Comparison of ENCODE assay signal across 17 mouse cellular contexts in genomic region chr4:22378516-22378915, GRCm38 (mm10).
"Had no signal": no experiment of that assay in that cellular context is flagged by ENCODE, and none has a peak within 500 bp of the region (broad histone marks: within the 10 kb centered on the region; RNA-seq: fewer than 3 reads in every experiment).

No protein-coding gene starts in this region.

- H3K4me2 ChIP-seq: lung, embryonic 15.5 days; midbrain, embryonic 11.5 days; midbrain, embryonic 13.5 days; midbrain, embryonic 15.5 days; neural tube, embryonic 13.5 days; stomach, embryonic 15.5 days had no signal

- H3K9ac ChIP-seq: lung, embryonic 15.5 days; midbrain, embryonic 13.5 days; midbrain, embryonic 15.5 days; neural tube, embryonic 13.5 days; stomach, embryonic 15.5 days had no signal

- H3K9me3 ChIP-seq: lung, embryonic 15.5 days; megakaryocyte, embryonic 14.5 days; midbrain, embryonic 13.5 days; midbrain, embryonic 15.5 days; neural tube, embryonic 13.5 days; stomach, embryonic 15.5 days had no signal

- H3K36me3 ChIP-seq: lung, embryonic 15.5 days; midbrain, embryonic 15.5 days had no signal

- ATAC-seq: lung, postnatal 0 days; midbrain, embryonic 13.5 days; midbrain, embryonic 15.5 days had no signal

- H3K4me3 ChIP-seq: lung, embryonic 15.5 days; megakaryocyte, embryonic 14.5 days; midbrain, embryonic 13.5 days; midbrain, embryonic 15.5 days; neural tube, embryonic 13.5 days; stomach, embryonic 15.5 days had no signal

- H3K4me1 ChIP-seq: lung, embryonic 15.5 days; midbrain, embryonic 15.5 days; stomach, embryonic 15.5 days had no signal

- DNase-seq: lung, adult 2 months; lung, postnatal 14 days; lung, postnatal 36 days; right cerebral cortex, postnatal 14 days; thymus, adult 2 months; thymus, postnatal 25 days; thymus, postnatal 4 days had no signal

- H3K27me3 ChIP-seq: lung, embryonic 15.5 days; megakaryocyte, embryonic 14.5 days; midbrain, embryonic 13.5 days; midbrain, embryonic 15.5 days; neural tube, embryonic 13.5 days; stomach, embryonic 15.5 days had no signal

- H3K27ac ChIP-seq: lung, embryonic 15.5 days; macrophage; midbrain, embryonic 13.5 days; midbrain, embryonic 15.5 days; neural tube, embryonic 13.5 days; stomach, embryonic 15.5 days; stomach, postnatal 0 days had no signal
